Mouse (Mus musculus): ENCODE results near the gene Yju2.
A peak's percentile ranks its signal among the peaks of the same experiment; 100 is the strongest.

DNA sequence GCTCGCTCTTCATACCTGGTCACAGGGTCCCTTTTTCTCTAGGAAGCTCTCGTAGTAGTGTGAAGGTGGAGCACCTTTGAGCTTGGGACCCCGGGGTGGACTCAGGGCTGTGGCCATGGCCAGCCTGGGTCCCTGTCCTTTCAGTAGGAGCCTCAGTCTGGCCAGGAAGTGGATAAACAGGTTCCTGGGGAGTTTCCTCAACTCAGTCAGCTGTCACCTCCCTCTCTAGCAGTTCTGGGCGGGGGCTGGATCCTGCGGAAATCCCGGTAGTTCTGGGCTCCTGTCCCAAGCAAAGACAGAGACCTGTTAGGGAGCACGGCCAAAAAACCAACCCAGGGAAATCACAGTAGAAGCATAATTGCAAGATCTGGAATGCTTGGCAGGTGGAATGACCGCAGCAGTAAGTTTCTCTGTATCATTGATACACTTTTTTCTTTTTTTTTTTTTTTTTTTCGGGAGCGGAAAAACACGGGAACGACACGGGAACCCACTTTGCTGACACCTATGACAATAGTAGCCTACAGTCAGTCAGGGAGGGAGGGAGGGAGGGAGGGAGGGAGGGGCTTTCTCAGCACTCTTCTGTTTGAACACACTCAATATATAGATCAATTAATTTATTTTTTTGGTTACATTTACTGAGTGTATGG, 46.6 kb downstream of the Yju2 start, which contains the start of the genes Stap2 and Mpnd:
- TF ChIP-seq POLR2A (IDR thresholded peaks at IDR 0.05; ENCODE audit: extremely low read depth, insufficient read depth, low read length) (peak; percentile 34; the same call in 1 of the 2 replicates), CTCF (IDR thresholded peaks at IDR 0.05; ENCODE audit: low read depth, low read length) (no peak)

Measured in liver, adult 2 months (tissue).